Mouse (Mus musculus) CH12.LX (cell line): ENCODE measurements around the gene Slc17a9. TPM values are rescaled to one million over a fixed set of nuclear protein-coding genes. Genes with fewer than 3 reads are reported as not detected.

Source experiments
- DNase-seq: peaks from one replicate; pipeline ENCODE4 v3.0.0-alpha.2; 2013; ENCODE audit errors: extremely low read depth
- H3K27ac ChIP-seq: 2 replicates; pipeline ENCODE4 v1.5.1; 2012; ENCODE audit warnings: low read depth, mild to moderate bottlenecking, control low read depth, moderate library complexity; ENCODE audit not compliant: insufficient read depth
- H3K27me3 ChIP-seq: replicated peaks from 2 replicates; pipeline ENCODE3; 2012; ENCODE audit warnings: inconsistent platforms
- H3K36me3 ChIP-seq, 2 experiments: replicated peaks in 1 of 2; 2 replicates each; pipeline versions ENCODE3 to v1.6.1; 2012; ENCODE audit warnings: inconsistent platforms in 1 of 2, low read length in 1 of 2, mild to moderate bottlenecking in 1 of 2, mixed read lengths in 1 of 2, moderate library complexity in 1 of 2; ENCODE audit not compliant: control insufficient read depth in 1 of 2, insufficient read depth in 1 of 2
- H3K4me1 ChIP-seq, 2 experiments: 2 replicates each; pipeline ENCODE4 v1.6.1; 2012; ENCODE audit warnings: inconsistent platforms in 1 of 2, moderate library complexity in 1 of 2; ENCODE audit not compliant: insufficient read depth in 2 of 2, control insufficient read depth in 1 of 2
- H3K4me2 ChIP-seq: 2 replicates; pipeline ENCODE4 v1.6.1; 2012; ENCODE audit warnings: low read depth, mild to moderate bottlenecking, control low read depth; ENCODE audit not compliant: poor library complexity, insufficient read depth, severe bottlenecking
- H3K4me3 ChIP-seq, 3 experiments: fragments of 150-350 bp in 1 of 3; sonication (generic) in 1 of 3; replicated peaks in 1 of 3; 2 replicates each; pipeline versions ENCODE3 to v1.5.1; 2011 to 2012; ENCODE audit warnings: low read depth in 2 of 3, low read length in 2 of 3, mild to moderate bottlenecking in 2 of 3, moderate library complexity in 2 of 3, control low read depth in 1 of 3, improper control_type of control experiment in 1 of 3, inconsistent platforms in 1 of 3, mixed read lengths in 1 of 3; ENCODE audit not compliant: poor library complexity in 1 of 3
- H3K79me2 ChIP-seq: replicated peaks from 2 replicates; pipeline ENCODE4 v1.6.1; 2012; ENCODE audit warnings: mild to moderate bottlenecking, moderate library complexity; ENCODE audit not compliant: control insufficient read depth, poor library complexity, insufficient read depth, severe bottlenecking; ENCODE audit errors: extremely low read depth
- H3K9ac ChIP-seq: 2 replicates; pipeline ENCODE4 v1.6.1; 2012; ENCODE audit warnings: low read depth, mild to moderate bottlenecking, control low read depth, moderate library complexity; ENCODE audit not compliant: insufficient read depth
- H3K9me3 ChIP-seq: replicated peaks from 2 replicates; pipeline ENCODE3; 2012; ENCODE audit warnings: low read length, inconsistent platforms, mixed read lengths
- BHLHE40 ChIP-seq: IDR thresholded peaks from 2 replicates; pipeline ENCODE4 v1.6.1; 2011; ENCODE audit warnings: mild to moderate bottlenecking, low read depth, low read length, improper control_type of control experiment
- CHD2 ChIP-seq: IDR thresholded peaks from 2 replicates; pipeline ENCODE4 v1.6.1; 2011; ENCODE audit warnings: low read length, improper control_type of control experiment
- CTCF ChIP-seq, 2 experiments: IDR thresholded peaks in 1 of 2; conservative IDR thresholded peaks in 1 of 2; 2 replicates each; pipeline ENCODE4 v1.5.1; 2011 to 2012; ENCODE audit warnings: low read depth in 2 of 2, low read length in 2 of 2, improper control_type of control experiment in 1 of 2, inconsistent platforms in 1 of 2, mild to moderate bottlenecking in 1 of 2, moderate library complexity in 1 of 2
- ELF1 ChIP-seq: IDR thresholded peaks from 2 replicates; pipeline ENCODE4 v1.6.1; 2014; ENCODE audit warnings: low read depth, mild to moderate bottlenecking, inconsistent platforms, low read length, improper control_type of control experiment
- ETS1 ChIP-seq: conservative IDR thresholded peaks from 2 replicates; pipeline ENCODE4 v1.6.1; 2012; ENCODE audit warnings: low read depth, mild to moderate bottlenecking, inconsistent platforms, low read length, improper control_type of control experiment, moderate library complexity
- GABPA ChIP-seq: IDR thresholded peaks from 2 replicates; pipeline ENCODE4 v1.6.1; 2012; ENCODE audit warnings: low read depth, low read length, improper control_type of control experiment, inconsistent platforms; ENCODE audit not compliant: insufficient replicate concordance
- HCFC1 ChIP-seq: IDR thresholded peaks from 2 replicates; pipeline ENCODE4 v1.6.1; 2012; ENCODE audit warnings: low read depth, mild to moderate bottlenecking, inconsistent platforms, low read length, improper control_type of control experiment
- JUN ChIP-seq: IDR thresholded peaks from 2 replicates; pipeline ENCODE4 v1.6.1; 2011; ENCODE audit warnings: low read depth, mild to moderate bottlenecking, low read length, improper control_type of control experiment, moderate library complexity; ENCODE audit not compliant: insufficient read depth
- JUND ChIP-seq: conservative IDR thresholded peaks from 2 replicates; pipeline ENCODE4 v1.6.1; 2011; ENCODE audit warnings: low read depth, low read length, improper control_type of control experiment
- KAT2A ChIP-seq: IDR thresholded peaks from 2 replicates; pipeline ENCODE4 v1.6.1; 2012; ENCODE audit warnings: low read length, improper control_type of control experiment, inconsistent platforms; ENCODE audit not compliant: insufficient replicate concordance
- MAFK ChIP-seq: IDR thresholded peaks from 2 replicates; pipeline ENCODE4 v1.6.1; 2011; ENCODE audit warnings: low read length, improper control_type of control experiment; ENCODE audit not compliant: insufficient replicate concordance
- NRF1 ChIP-seq: IDR thresholded peaks from 2 replicates; pipeline ENCODE4 v1.6.1; 2014; ENCODE audit warnings: low read depth, mild to moderate bottlenecking, inconsistent platforms, low read length, improper control_type of control experiment, moderate library complexity
- PAX5 ChIP-seq: IDR thresholded peaks from 2 replicates; pipeline ENCODE4 v1.6.1; 2012; ENCODE audit warnings: low read length, inconsistent platforms, mixed read lengths
- POLR2AphosphoS2 ChIP-seq: IDR thresholded peaks from 2 replicates; pipeline ENCODE4 v1.6.1; 2011; ENCODE audit warnings: low read depth, low read length, improper control_type of control experiment
- RCOR1 ChIP-seq: conservative IDR thresholded peaks from 2 replicates; pipeline ENCODE4 v1.6.1; 2012; ENCODE audit warnings: low read depth, mild to moderate bottlenecking, inconsistent platforms, low read length, improper control_type of control experiment
- SIN3A ChIP-seq: IDR thresholded peaks from 2 replicates; pipeline ENCODE4 v1.6.1; 2012; ENCODE audit warnings: low read length, improper control_type of control experiment, inconsistent platforms
- TBP ChIP-seq: conservative IDR thresholded peaks from 2 replicates; pipeline ENCODE4 v1.6.1; 2011; ENCODE audit warnings: low read depth, low read length, improper control_type of control experiment
- TCF12 ChIP-seq: IDR thresholded peaks from 2 replicates; pipeline ENCODE4 v1.6.1; 2014; ENCODE audit warnings: low read depth, mild to moderate bottlenecking, inconsistent platforms, low read length, improper control_type of control experiment
- USF2 ChIP-seq: conservative IDR thresholded peaks from 2 replicates; pipeline ENCODE4 v1.6.1; 2011; ENCODE audit warnings: low read depth, low read length, improper control_type of control experiment
- ZC3H11A ChIP-seq: IDR thresholded peaks from 2 replicates; pipeline ENCODE4 v1.6.1; 2012; ENCODE audit warnings: low read depth, mild to moderate bottlenecking, inconsistent platforms, low read length, improper control_type of control experiment
- dilution Hi-C: fragments of 300-500 bp; cut with MboI; formaldehyde crosslinking; loops from 2 replicates; pipeline ENCODE4 v1.14.3; 2020; ENCODE audit warnings: low sequenced_read_pairs; ENCODE audit not compliant: extremely low pct_unique_long_range_greater_than_20kb, extremely low pct_ligation_motif_present
- in situ Hi-C: fragments of 300-500 bp; cut with MboI; formaldehyde crosslinking; loops from 3 replicates; pipeline ENCODE4 v1.14.3; 2019; ENCODE audit warnings: low sequenced_read_pairs, low pct_ligation_motif_present, low pct_unique_long_range_greater_than_20kb, mixed read lengths
- polyA plus RNA-seq: library from polyadenylated mRNA; unstranded; fragments of >175 nt; gene quantifications from 2 replicates; pipeline ENCODE4 v1.2.1, GENCODE M21; 2012; ENCODE audit warnings: low read depth; ENCODE audit not compliant: insufficient read length
- total RNA-seq, 2 experiments: library from RNA; depleted of rRNA; stranded (reverse); fragments of 300-350 nt in 1 of 2; fragments of >200 nt in 1 of 2; gene quantifications; 2 replicates each; pipeline ENCODE4 v1.2.3; 2012 to 2014

Slc17a9 gene
- total and polyA plus RNA-seq, 3 experiments, result 7.2 to 23.7 (median 13.4) TPM

DNA sequence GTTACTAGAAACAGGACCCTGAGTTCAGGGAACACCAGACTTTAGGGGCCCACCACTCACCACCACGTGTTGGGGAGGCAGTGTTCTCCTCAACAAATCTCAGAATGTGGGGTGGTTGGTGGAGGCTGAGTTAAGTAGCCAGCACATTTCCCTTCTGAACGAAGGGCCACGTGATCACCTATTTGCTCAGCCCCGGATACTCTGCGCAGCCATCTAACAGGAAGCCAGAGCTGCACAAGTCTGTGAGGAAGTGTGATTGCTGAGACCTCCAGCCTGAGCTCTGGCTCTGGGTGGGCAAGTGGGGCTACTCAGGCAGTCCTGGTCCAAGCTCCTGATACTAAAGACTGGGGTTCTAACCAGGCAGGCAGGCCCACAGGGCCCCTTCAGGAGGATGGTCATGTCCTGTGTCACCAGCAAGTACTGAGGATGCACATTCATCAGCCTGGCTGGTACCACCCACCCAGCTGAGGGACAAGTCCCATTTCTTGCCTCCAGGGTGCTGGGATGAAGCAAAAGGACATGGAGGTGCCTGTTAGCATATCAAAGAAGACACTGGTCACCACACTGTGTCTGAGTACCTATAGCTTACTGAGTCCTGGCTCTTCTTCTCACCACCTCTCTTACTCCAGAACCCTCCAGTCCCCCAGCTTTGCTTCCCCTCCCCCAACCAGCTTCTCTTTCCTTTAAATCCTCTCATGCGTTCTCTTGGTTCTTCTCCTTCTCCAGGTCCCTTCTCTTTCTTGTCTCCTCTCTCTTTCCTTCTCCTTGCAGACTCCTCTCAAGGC, 1.8 kb downstream of the Slc17a9 start (continued):
- no peak for TF ChIP-seq JUN
- peak; percentile 82 for TF ChIP-seq ELF1
- TF ChIP-seq, all 38 proteins: peak for 18

GRCm38 (mm10) chr2:180727613-180728021, 2.6 kb downstream of the Slc17a9 start:
- Histone ChIP-seq H3K4me3 (peak overlapping the region in 1 of 3 experiments; percentile 7), H3K36me3 (peaks cover 13 to 53% of the 10 kb centered on the region in 2 experiments), H3K27ac (no peak overlapping the region), H3K9me3 (no peaks in the 10 kb centered on the region), H3K4me1 (peaks cover 16 to 47% of the 10 kb centered on the region in 2 experiments), H3K79me2 (peaks cover 7% of the 10 kb centered on the region), H3K9ac (peak overlapping the region; percentile 58; the same call in 1 of the 2 replicates), H3K4me2 (peak overlapping the region; percentile 74; the same call in 1 of the 2 replicates), H3K27me3 (no peaks in the 10 kb centered on the region)
- no peak for DNase-seq
- dilution Hi-C loops, result no loop called here
- no peak for TF ChIP-seq NRF1
- TF ChIP-seq ETS1, result no peak
- no peak for TF ChIP-seq HCFC1
- no peak for TF ChIP-seq TCF12
- no peak for TF ChIP-seq PAX5
- TF ChIP-seq ZC3H11A, result no peak
- no peak for TF ChIP-seq KAT2A
- TF ChIP-seq GABPA, result no peak
- TF ChIP-seq CTCF (conservative IDR thresholded peaks at IDR 0.05 in 1 of 2, IDR thresholded peaks at IDR 0.05 in 1 of 2; ENCODE audit: low read depth in 2 of 2, low read length in 2 of 2), result no peak
- no peak for TF ChIP-seq POLR2AphosphoS2
- in situ Hi-C loops, result no loop called here

DNA sequence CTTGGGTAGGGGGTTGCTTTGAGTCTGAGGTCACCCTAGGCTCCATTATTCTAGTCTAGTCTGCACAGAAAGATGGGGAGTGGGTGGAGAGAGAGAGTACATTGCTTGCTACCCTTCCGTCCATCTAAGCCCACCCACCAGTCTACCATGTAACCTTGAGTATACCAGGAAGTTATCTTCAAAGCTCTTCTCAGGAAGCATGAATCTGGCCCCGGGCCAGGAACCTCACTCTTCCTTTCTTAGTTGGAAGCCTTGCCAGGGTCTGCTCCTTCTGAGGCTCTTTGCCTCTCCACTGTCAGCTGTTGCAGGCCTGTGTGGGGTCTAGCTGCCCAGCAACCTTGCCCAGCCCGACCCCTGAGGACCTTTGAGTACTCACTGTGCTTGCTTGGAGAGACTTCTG, 6.0 kb downstream of the Slc17a9 start:
- H3K9me3 ChIP-seq, result no peaks in the 10 kb centered on the region
- peaks cover 3 to 21% of the 10 kb centered on the region in 2 experiments; a peak in 3 of 4 replicates for H3K4me1 ChIP-seq
- DNase-seq, result no peak
- H3K79me2 ChIP-seq, result peaks cover 4% of the 10 kb centered on the region
- dilution Hi-C loops (no loop called here), in situ Hi-C loops (no loop called here)
- H3K4me2 ChIP-seq, result no peak overlapping the region
- no peak overlapping the region for H3K4me3 ChIP-seq
- no peaks in the 10 kb centered on the region for H3K27me3 ChIP-seq
- H3K9ac ChIP-seq, result no peak overlapping the region
- peaks cover 30 to 69% of the 10 kb centered on the region in 2 experiments for H3K36me3 ChIP-seq
- no peak overlapping the region for H3K27ac ChIP-seq
- TF ChIP-seq JUND, result no peak
- no peak for TF ChIP-seq CHD2
- TF ChIP-seq PAX5, result no peak
- no peak for TF ChIP-seq HCFC1
- no peak for TF ChIP-seq SIN3A
- TF ChIP-seq USF2, result no peak
- no peak for TF ChIP-seq BHLHE40
- no peak for TF ChIP-seq NRF1
- no peak for TF ChIP-seq GABPA
- no peak for TF ChIP-seq POLR2AphosphoS2
- no peak for TF ChIP-seq TBP
- TF ChIP-seq RCOR1, result no peak
- TF ChIP-seq MAFK, result no peak
- TF ChIP-seq ZC3H11A, result no peak
